Mouse (Mus musculus) G1E (cell line): ENCODE data around the gene Arid3c.

Source experiments
- CTCF ChIP-seq: IDR thresholded peaks from 2 replicates; pipeline ENCODE4 v1.5.1; 2012; ENCODE audit warnings: low read depth, low read length, inconsistent platforms, mixed read lengths
- GATA1 ChIP-seq: IDR thresholded peaks from 2 replicates; pipeline ENCODE4 v1.6.1; 2012; ENCODE audit warnings: borderline replicate concordance, low read length, inconsistent platforms, mixed read lengths
- TAL1 ChIP-seq: conservative IDR thresholded peaks from 2 replicates; pipeline ENCODE4 v1.6.1; 2012; ENCODE audit warnings: low read depth, low read length, inconsistent platforms, mixed read lengths

DNA sequence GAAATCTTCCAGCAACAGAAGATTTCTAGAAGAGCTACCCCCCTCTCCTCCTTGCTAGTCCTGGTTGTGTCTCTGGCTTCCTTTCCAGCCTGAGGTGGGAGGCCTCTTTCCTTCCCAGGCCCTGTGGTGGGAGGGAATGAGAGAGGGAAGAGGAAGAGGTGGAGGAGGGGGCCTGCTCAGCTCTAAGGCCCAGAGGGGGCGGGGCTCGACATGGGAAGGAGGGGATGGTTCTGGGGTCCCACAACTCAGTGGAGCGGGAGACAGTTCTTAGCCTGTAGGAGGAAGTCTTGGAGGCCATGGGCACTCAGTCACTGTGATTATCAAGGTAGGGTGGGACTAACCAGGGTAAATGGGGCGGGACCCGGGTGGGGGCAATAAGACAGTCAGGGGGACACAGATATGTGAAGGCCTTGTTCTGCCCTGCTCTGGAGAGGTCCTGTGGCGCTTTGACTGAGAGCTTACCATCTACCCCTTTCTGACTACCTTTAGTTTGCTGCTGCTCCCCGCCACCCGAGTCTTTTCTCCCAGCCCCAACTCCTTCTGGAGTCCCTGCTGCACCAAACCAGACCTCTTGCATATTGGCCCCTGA, 31.3 kb upstream of the Arid3c start:
- TF ChIP-seq CTCF (no peak), GATA1 (no peak), TAL1 (no peak)
